Mouse (Mus musculus) heart, adult 2 months (tissue): ENCODE measurements at regions not wholly inside any gene's neighbourhood (a gene's known extent, or its start where the extent isn't known, plus 50 kb on each side); places are given as distances from the start of the nearest gene placed in this dataset.

Experiments
- DNase-seq, 2 experiments: peaks; one replicate each; pipeline ENCODE4 v3.0.0; 2021
- H3K27ac ChIP-seq: fragments of 200-600 bp; 2 replicates; pipeline ENCODE4 v1.8.1; 2022
- H3K27me3 ChIP-seq: fragments of 200-500 bp; 2 replicates; pipeline ENCODE4 v1.6.1; 2012; ENCODE audit warnings: mild to moderate bottlenecking, low read length, inconsistent platforms, mixed read lengths; ENCODE audit not compliant: control insufficient read depth, insufficient read depth
- H3K36me3 ChIP-seq: fragments of 200-500 bp; 2 replicates; pipeline ENCODE4 v1.6.1; 2012; ENCODE audit warnings: low read length, inconsistent platforms; ENCODE audit not compliant: control insufficient read depth, insufficient read depth
- H3K4me1 ChIP-seq: fragments of 200-500 bp; 2 replicates; pipeline ENCODE4 v1.6.1; 2011; ENCODE audit warnings: low read length; ENCODE audit not compliant: control insufficient read depth, insufficient read depth
- H3K4me3 ChIP-seq: fragments of 200-600 bp; 2 replicates; pipeline ENCODE4 v1.8.1; 2022
- H3K79me2 ChIP-seq: fragments of 200-500 bp; replicated peaks from 2 replicates; pipeline ENCODE4 v1.6.1; 2012; ENCODE audit warnings: mild to moderate bottlenecking, inconsistent platforms, low read length, moderate library complexity, mixed read lengths; ENCODE audit not compliant: control insufficient read depth, insufficient read depth
- H3K9ac ChIP-seq: fragments of 200-500 bp; 2 replicates; pipeline ENCODE4 v1.6.1; 2012; ENCODE audit warnings: low read depth, mild to moderate bottlenecking, control low read depth, inconsistent platforms, low read length, mixed read lengths
- CTCF ChIP-seq: fragments of 200-600 bp; IDR thresholded peaks from 2 replicates; pipeline ENCODE4 v1.8.1; 2022; ENCODE audit warnings: antibody characterized with exemption, mild to moderate bottlenecking, moderate library complexity
- EP300 ChIP-seq: fragments of 200-500 bp; IDR thresholded peaks from 2 replicates; pipeline ENCODE4 v1.6.1; 2011; ENCODE audit warnings: low read depth, low read length, control low read depth; ENCODE audit not compliant: insufficient read depth
- POLR2A ChIP-seq: fragments of 200-500 bp; IDR thresholded peaks from 2 replicates; pipeline ENCODE4 v1.6.1; 2011; ENCODE audit warnings: mild to moderate bottlenecking, low read depth, low read length, control low read depth; ENCODE audit not compliant: insufficient read depth
- WGBS: fragments of 180-500 bp; shearing (Covaris S2); methylation state at CpG from one replicate; pipeline ENCODE4 v1.1.7; 2018; 5-methylcytosine and 5-hydroxymethylcytosine counted together
- intact Hi-C: fragments of 180-260 bp; cut with DNase I; formaldehyde crosslinking; loops from one replicate; pipeline ENCODE4 v1.15.1; 2025

DNA sequence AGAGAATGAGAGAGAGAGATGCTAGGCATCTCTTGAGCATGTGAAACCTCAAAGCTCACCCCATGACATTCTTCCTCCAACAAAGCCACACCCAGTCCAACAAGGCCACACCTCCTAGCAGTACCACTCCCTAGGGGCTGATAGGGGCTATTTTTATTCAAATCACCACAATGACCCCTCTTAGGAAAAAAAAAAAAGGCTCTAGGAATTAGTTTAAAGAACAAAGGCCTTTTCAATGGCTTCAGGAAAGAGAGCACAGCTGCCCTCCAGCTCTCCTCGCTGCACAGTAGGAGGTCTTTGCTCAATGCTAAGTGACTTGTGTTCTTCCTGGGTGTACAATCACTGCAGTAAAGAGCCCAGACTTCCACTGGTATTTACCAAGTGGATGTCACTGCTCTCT lies 270.8 kb upstream of the Ngly1 start:
- DNase-seq: no peak
- Histone ChIP-seq H3K79me2 (no peaks in the 10 kb centered on the region), H3K27me3 (no peaks in the 10 kb centered on the region), H3K9ac (no peak overlapping the region), H3K4me3 (no peak overlapping the region), H3K4me1 (no peaks in the 10 kb centered on the region), H3K36me3 (no peaks in the 10 kb centered on the region), H3K27ac (no peak overlapping the region)
- TF ChIP-seq EP300: no peak
- no peak for TF ChIP-seq CTCF
- TF ChIP-seq POLR2A: no peak
- intact Hi-C loops: no loop called here
- 17% methylated on average over 1 of the region's 1 CpGs for WGBS

DNA sequence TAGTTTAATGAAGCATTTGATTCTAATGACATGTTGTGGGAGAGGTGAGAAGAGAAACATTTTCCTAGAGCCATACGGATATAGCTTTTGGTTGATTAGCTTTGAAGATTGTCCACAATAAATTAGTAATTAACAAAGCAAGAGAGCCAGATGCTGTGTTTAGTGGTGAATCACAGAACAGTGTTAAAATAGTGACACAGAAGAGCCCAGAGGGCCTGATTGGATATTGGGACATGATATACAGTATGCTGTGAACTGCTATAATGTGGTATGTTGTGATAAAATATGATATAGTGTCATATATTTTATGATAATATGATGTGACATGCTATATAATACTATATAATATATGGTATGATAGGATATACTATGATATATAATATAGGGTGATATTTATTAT lies 243.7 kb upstream of the Ngly1 start:
- no peaks in the 10 kb centered on the region for H3K36me3 ChIP-seq
- H3K4me1 ChIP-seq: no peaks in the 10 kb centered on the region
- H3K27me3 ChIP-seq: no peaks in the 10 kb centered on the region
- TF ChIP-seq CTCF (no peak), POLR2A (no peak), EP300 (no peak)
- 93% methylated on average over 1 of the region's 1 CpGs for WGBS
- DNase-seq: no peak
- H3K79me2 ChIP-seq: no peaks in the 10 kb centered on the region
- intact Hi-C loops: no loop called here
- H3K27ac ChIP-seq: no peak overlapping the region
- H3K9ac ChIP-seq: no peak overlapping the region
- no peak overlapping the region for H3K4me3 ChIP-seq

DNA sequence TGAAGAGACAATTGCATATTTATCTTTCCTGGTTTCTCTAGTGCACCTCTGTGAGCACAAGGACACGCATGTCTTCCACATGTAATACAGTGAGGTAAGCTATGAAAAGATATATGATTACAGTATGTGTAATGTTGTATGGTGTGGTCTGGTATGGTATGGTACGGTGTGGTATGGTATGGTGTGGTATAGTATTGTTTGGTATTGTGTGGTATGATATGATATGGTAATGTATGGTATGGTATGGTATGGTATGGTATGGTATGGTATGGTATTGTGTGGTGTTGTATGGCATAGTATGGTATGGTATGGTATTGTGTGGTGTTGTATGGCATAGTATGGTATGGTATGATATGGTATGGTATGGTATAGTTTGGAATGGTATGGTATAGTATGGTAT lies 242.1 kb upstream of the Ngly1 start:
- TF ChIP-seq EP300 (no peak), CTCF (no peak), POLR2A (no peak)
- Histone ChIP-seq H3K36me3 (no peaks in the 10 kb centered on the region), H3K4me3 (no peak overlapping the region), H3K4me1 (no peaks in the 10 kb centered on the region), H3K9ac (no peak overlapping the region), H3K27me3 (no peaks in the 10 kb centered on the region), H3K79me2 (no peaks in the 10 kb centered on the region), H3K27ac (no peak overlapping the region)
- intact Hi-C loops: no loop called here
- no peak for DNase-seq
- 90% methylated on average over 2 of the region's 2 CpGs for WGBS

DNA sequence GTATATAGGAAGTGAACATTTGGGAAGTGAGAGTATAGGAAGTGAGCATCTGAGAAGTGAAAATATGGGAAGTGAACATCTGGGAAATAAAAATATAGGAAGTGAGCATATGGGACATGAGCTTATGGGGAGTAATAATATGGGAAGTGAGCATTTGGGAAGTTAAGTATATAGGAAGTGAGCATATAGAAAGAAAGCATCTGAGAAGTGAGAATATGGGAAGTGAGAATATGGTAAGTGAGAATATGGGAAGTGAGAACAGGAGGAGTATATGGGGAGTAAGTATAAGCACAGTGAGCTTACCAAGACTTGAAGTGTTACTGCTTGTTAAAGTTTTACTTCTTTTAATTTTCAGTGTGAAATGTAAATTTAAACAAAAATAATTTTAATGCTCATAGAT lies 239.3 kb upstream of the Ngly1 start:
- H3K4me1 ChIP-seq: no peaks in the 10 kb centered on the region
- H3K4me3 ChIP-seq: no peak overlapping the region
- no peak overlapping the region for H3K27ac ChIP-seq
- DNase-seq: no peak
- H3K27me3 ChIP-seq: no peaks in the 10 kb centered on the region
- intact Hi-C loops: no loop called here
- TF ChIP-seq EP300 (no peak), CTCF (no peak), POLR2A (no peak)
- H3K9ac ChIP-seq: no peak overlapping the region
- no peaks in the 10 kb centered on the region for H3K36me3 ChIP-seq
- no peaks in the 10 kb centered on the region for H3K79me2 ChIP-seq

DNA sequence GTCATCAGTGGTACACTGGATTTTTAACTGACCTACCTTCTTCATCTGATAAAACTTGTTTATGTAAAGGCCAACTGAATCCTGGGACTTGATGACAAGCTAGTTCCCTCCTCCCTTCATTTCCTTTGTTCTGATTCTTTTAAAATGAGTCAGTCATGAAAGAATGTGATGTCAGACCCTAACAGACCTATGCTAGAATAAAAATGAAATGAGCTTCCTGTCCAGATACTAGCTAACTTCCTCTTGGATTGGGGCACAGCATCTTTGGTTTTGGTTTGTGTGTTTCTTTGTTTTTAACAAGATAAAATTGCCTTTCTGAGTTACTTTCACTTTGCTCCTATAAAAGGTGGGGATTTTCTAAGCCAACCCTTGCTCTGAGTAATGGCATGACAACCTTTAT lies 225.2 kb upstream of the Ngly1 start:
- no peak overlapping the region for H3K27ac ChIP-seq
- no peak for DNase-seq
- no peaks in the 10 kb centered on the region for H3K4me1 ChIP-seq
- H3K36me3 ChIP-seq: no peaks in the 10 kb centered on the region
- no peaks in the 10 kb centered on the region for H3K27me3 ChIP-seq
- no peak overlapping the region for H3K4me3 ChIP-seq
- TF ChIP-seq CTCF: no peak
- TF ChIP-seq POLR2A: no peak
- TF ChIP-seq EP300: no peak
- no peaks in the 10 kb centered on the region for H3K79me2 ChIP-seq
- intact Hi-C loops: no loop called here
- H3K9ac ChIP-seq: no peak overlapping the region

DNA sequence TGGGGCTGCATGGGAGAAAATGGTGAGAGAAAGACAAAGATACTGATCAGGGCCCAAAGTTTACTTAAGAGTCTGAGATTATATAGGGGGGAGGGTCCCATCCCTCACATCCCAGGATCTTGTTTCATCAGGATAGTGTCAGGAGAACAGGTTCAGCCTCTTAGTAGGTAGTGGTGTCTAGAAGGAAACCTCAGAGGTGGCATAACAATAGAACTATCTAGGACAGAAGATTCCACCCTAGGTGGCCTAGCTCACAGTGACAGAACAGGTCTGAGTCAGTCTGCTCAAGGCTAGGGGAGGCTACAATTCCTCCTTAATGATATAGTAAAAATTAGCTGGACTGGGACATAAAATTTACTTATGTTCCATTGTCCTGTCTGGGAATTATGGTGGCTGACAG lies 211.3 kb upstream of the Ngly1 start:
- H3K36me3 ChIP-seq: no peaks in the 10 kb centered on the region
- intact Hi-C loops: no loop called here
- H3K4me1 ChIP-seq: no peaks in the 10 kb centered on the region
- TF ChIP-seq POLR2A (no peak), EP300 (no peak), CTCF (no peak)
- no peak overlapping the region for H3K27ac ChIP-seq
- no peaks in the 10 kb centered on the region for H3K27me3 ChIP-seq
- no peak for DNase-seq
- no peak overlapping the region for H3K9ac ChIP-seq
- no peak overlapping the region for H3K4me3 ChIP-seq
- H3K79me2 ChIP-seq: no peaks in the 10 kb centered on the region
